ENCODE assay signal across 9 mouse cellular contexts in the genomic region with DNA sequence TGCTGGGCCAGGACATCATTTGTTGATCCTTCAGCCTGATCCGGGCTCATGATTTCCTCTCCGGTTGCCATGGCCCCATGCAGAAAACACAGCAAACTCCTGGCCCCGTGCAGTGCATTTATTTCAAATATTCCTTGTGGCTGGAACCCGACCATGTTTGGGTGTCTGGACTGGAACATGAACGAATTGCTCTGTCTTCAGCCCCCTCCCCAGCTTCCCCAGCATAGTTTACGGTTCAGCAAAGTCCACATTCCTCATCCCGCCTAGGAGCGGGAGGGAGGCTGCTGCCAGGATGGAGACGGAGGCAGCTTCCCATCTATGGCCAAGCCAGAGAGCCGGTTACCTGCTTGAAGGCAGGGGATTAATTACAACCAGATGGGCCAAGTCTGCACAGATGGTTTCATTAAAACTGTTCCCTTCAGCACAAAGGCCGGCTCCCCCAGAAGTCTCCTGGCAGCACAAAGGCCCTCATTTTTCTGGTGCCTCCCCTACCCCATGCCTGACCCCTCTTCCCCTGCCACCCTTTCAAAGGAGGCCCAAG.
DNase-seq lines count a peak whose midpoint lies in the region; ATAC-seq and TF ChIP-seq lines count a peak whose summit lies in the region.
"Had no signal": no experiment of that assay in that cellular context is flagged by ENCODE, and none has a peak within 500 bp of the region (broad histone marks: within the 10 kb centered on the region; RNA-seq: fewer than 3 reads in every experiment).

No protein-coding gene starts in this region.

- ATAC-seq in heart, embryonic 12.5 days (ENCODE audit: insufficient number of reproducible peaks, low FRiP score), result no peak
- peak; percentile 85 for ATAC-seq in embryonic facial prominence, embryonic 11.5 days (replicated peaks; ENCODE audit: insufficient number of reproducible peaks, low FRiP score, low TSS enrichment, low read depth)
- peak; percentile 74 for ATAC-seq in hindbrain, embryonic 13.5 days (ENCODE audit: low FRiP score)
- ATAC-seq in lung, postnatal 0 days, result no peak
- no peak for ATAC-seq in monocyte, adult 5-6 weeks (replicated peaks; ENCODE audit: insufficient number of reproducible peaks, low FRiP score, low TSS enrichment, poor library complexity, severe bottlenecking)

- no peak for TF ChIP-seq EP300 in lung, postnatal 0 days (IDR thresholded peaks at IDR 0.05)

- H3K4me1 ChIP-seq in heart, embryonic 12.5 days (replicated peaks), result peaks cover 47% of the 10 kb centered on the region
- H3K4me1 ChIP-seq in embryonic facial prominence, embryonic 11.5 days (ENCODE audit: control insufficient read depth, insufficient read depth, low read length), result peaks cover 24% of the 10 kb centered on the region
- H3K4me1 ChIP-seq in hindbrain, embryonic 13.5 days (replicated peaks), result peaks cover 58% of the 10 kb centered on the region
- peaks cover 21% of the 10 kb centered on the region; the same call in 1 of the 2 replicates for H3K4me1 ChIP-seq in lung, postnatal 0 days (ENCODE audit: insufficient read depth, low read depth, low read length)

- DNase-seq in heart, adult 9 months (ENCODE audit: low spot score in 2 of 2), result no peak
- DNase-seq in embryonic facial prominence, embryonic 11.5 days (ENCODE audit: low spot score), result peak; percentile 98
- DNase-seq in lung, postnatal 0 days (ENCODE audit: low spot score), result peak; percentile 23
- no peak for DNase-seq in adrenal gland, adult (ENCODE audit: inconsistent age in 2 of 2, low spot score in 1 of 2)
- DNase-seq in frontal cortex, adult 2 months (ENCODE audit: extremely low spot score in 1 of 2, low spot score in 1 of 2), result no peak

- H3K4me3 ChIP-seq in heart, embryonic 12.5 days, result no peak overlapping the region
- H3K4me3 ChIP-seq in embryonic facial prominence, embryonic 11.5 days (ENCODE audit: low read depth, low read length), result no peak overlapping the region
- no peak overlapping the region for H3K4me3 ChIP-seq in hindbrain, embryonic 13.5 days
- no peak overlapping the region for H3K4me3 ChIP-seq in lung, postnatal 0 days (ENCODE audit: low read depth, low read length)
- H3K4me3 ChIP-seq: megakaryocyte, embryonic 14.5 days had no signal

- no peaks in the 10 kb centered on the region; the same call in 1 of the 2 replicates for H3K36me3 ChIP-seq in heart, embryonic 12.5 days
- no peaks in the 10 kb centered on the region for H3K36me3 ChIP-seq in embryonic facial prominence, embryonic 11.5 days (replicated peaks; ENCODE audit: control insufficient read depth, insufficient read depth, low read depth, low read length)
- peaks cover 4% of the 10 kb centered on the region; the same call in 1 of the 2 replicates for H3K36me3 ChIP-seq in hindbrain, embryonic 13.5 days
- H3K36me3 ChIP-seq in lung, postnatal 0 days (ENCODE audit: insufficient read depth, low read length), result no peaks in the 10 kb centered on the region

- peak overlapping the region; percentile 58 for H3K27ac ChIP-seq in heart, embryonic 12.5 days (ENCODE audit: poor library complexity, severe bottlenecking)
- H3K27ac ChIP-seq in embryonic facial prominence, embryonic 11.5 days (replicated peaks; ENCODE audit: low read depth, low read length), result peak overlapping the region; percentile 87
- H3K27ac ChIP-seq in hindbrain, embryonic 13.5 days, result peak overlapping the region; percentile 74
- H3K27ac ChIP-seq in lung, postnatal 0 days (ENCODE audit: low read length), result no peak overlapping the region

- no peak for TF ChIP-seq CTCF in lung, postnatal 0 days (IDR thresholded peaks at IDR 0.05)

- WGBS in heart, embryonic 12.5 days, result 36% methylated on average over 11 of the region's 11 CpGs
- WGBS in embryonic facial prominence, embryonic 11.5 days, result 9% methylated on average over 11 of the region's 11 CpGs
- 12% methylated on average over 11 of the region's 11 CpGs for WGBS in hindbrain, embryonic 13.5 days
- WGBS in lung, postnatal 0 days, result 37% methylated on average over 11 of the region's 11 CpGs

- H3K9me3 ChIP-seq in heart, embryonic 12.5 days (replicated peaks), result no peaks in the 10 kb centered on the region
- H3K9me3 ChIP-seq in embryonic facial prominence, embryonic 11.5 days (replicated peaks; ENCODE audit: control insufficient read depth, low read length), result no peaks in the 10 kb centered on the region
- no peaks in the 10 kb centered on the region for H3K9me3 ChIP-seq in hindbrain, embryonic 13.5 days
- H3K9me3 ChIP-seq in lung, postnatal 0 days (ENCODE audit: low read length), result no peaks in the 10 kb centered on the region
- H3K9me3 ChIP-seq: megakaryocyte, embryonic 14.5 days had no signal

- no peak overlapping the region for H3K4me2 ChIP-seq in heart, embryonic 12.5 days
- no peak overlapping the region for H3K4me2 ChIP-seq in embryonic facial prominence, embryonic 11.5 days (ENCODE audit: low read depth, low read length)
- H3K4me2 ChIP-seq in hindbrain, embryonic 13.5 days, result no peak overlapping the region
- H3K4me2 ChIP-seq in lung, postnatal 0 days (replicated peaks; ENCODE audit: low read depth, low read length), result no peak overlapping the region

- H3K9ac ChIP-seq in heart, embryonic 12.5 days, result no peak overlapping the region
- peak overlapping the region; percentile 1; the same call in 1 of the 2 replicates for H3K9ac ChIP-seq in embryonic facial prominence, embryonic 11.5 days (replicated peaks; ENCODE audit: low read length)
- H3K9ac ChIP-seq in hindbrain, embryonic 13.5 days, result peak overlapping the region; percentile 39; the same call in 1 of the 2 replicates
- no peak overlapping the region for H3K9ac ChIP-seq in lung, postnatal 0 days (replicated peaks; ENCODE audit: low read depth)

- 0 out of 2 replicates have a peak, but pooled peaks cover 5% of the 10 kb centered on the region for H3K27me3 ChIP-seq in heart, embryonic 12.5 days (replicated peaks)
- H3K27me3 ChIP-seq in embryonic facial prominence, embryonic 11.5 days (ENCODE audit: control insufficient read depth, insufficient read depth, low read length), result no peaks in the 10 kb centered on the region
- H3K27me3 ChIP-seq in hindbrain, embryonic 13.5 days, result no peaks in the 10 kb centered on the region
- H3K27me3 ChIP-seq in lung, postnatal 0 days (replicated peaks; ENCODE audit: insufficient read depth, low read length), result no peaks in the 10 kb centered on the region

Comparison
In these comparisons a context has a peak if more than half of its experiments do, and no peak if none do; other contexts are left out.
1. ATAC-seq: peak in embryonic facial prominence, embryonic 11.5 days (single experiment) and hindbrain, embryonic 13.5 days (single experiment); none in heart, embryonic 12.5 days (single experiment), lung, postnatal 0 days (single experiment) and monocyte, adult 5-6 weeks (single experiment).
2. H3K9ac ChIP-seq: peak in embryonic facial prominence, embryonic 11.5 days (single experiment) and hindbrain, embryonic 13.5 days (single experiment); none in heart, embryonic 12.5 days (single experiment) and lung, postnatal 0 days (single experiment).
3. DNase-seq: peak in embryonic facial prominence, embryonic 11.5 days (single experiment) and lung, postnatal 0 days (single experiment); none in heart, adult 9 months (0 of 2), adrenal gland, adult (0 of 2) and frontal cortex, adult 2 months (0 of 2).